Mouse (Mus musculus): ENCODE results near the gene Adam17. TPM values are rescaled to one million over a fixed set of nuclear protein-coding genes. Genes with fewer than 3 reads are reported as not detected.

Gene Adam17
- polyA plus RNA-seq, 1 experiment from 2014 or later: 34.4 TPM

DNA sequence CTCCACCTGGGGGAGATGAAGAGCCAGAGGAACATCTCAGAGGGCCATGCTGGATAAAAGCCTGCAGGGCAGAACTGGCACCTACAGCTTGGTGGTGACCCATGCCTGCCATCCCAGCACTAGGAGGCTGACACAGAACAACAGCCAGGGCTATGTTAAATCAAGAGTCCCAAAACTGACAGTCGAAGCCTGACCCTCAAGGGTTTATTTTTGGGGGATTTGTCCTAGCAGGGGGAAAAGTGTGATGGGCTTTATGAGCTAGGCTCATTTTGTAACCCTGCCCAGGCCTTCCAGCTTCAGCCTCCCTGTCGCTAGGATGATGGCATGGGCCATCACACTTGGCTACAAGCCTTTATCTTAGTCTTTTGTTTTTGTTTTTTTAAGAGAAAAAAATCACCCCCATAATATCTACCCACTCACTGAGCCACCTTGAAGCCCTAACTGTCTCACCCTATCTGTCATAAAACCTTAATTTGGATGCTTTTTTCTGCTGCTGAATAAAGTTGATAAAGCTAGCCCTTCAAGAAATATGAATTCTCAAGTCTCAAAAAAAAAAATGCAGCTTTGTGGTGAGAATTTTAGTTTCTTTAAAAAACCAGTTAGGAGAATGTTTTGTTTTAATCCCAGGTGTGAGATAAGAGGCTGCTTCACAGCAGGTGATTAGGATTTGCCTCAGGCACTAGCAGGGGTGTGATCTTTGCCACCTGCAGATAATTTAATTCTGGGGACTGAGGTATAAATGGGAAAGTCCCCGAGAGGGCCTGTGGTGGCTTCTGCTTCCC, 2.1 kb upstream of the Adam17 start:
- H3K9ac ChIP-seq (replicated peaks; ENCODE audit: low read depth): no peak overlapping the region
- TF ChIP-seq EP300 (IDR thresholded peaks at IDR 0.05): no peak
- no peak for TF ChIP-seq CTCF (IDR thresholded peaks at IDR 0.05)
- H3K4me3 ChIP-seq (ENCODE audit: low read depth, low read length): no peak overlapping the region
- DNase-seq (ENCODE audit: low spot score) (no peak), ATAC-seq (no peak)
- no peaks in the 10 kb centered on the region for H3K27me3 ChIP-seq (replicated peaks; ENCODE audit: insufficient read depth, low read length)
- no peak overlapping the region for H3K4me2 ChIP-seq (replicated peaks; ENCODE audit: low read depth, low read length)
- no peak overlapping the region for H3K27ac ChIP-seq (ENCODE audit: low read length)
- no peaks in the 10 kb centered on the region for H3K36me3 ChIP-seq (ENCODE audit: insufficient read depth, low read length)
- no peaks in the 10 kb centered on the region for H3K9me3 ChIP-seq (ENCODE audit: low read length)
- no peaks in the 10 kb centered on the region for H3K4me1 ChIP-seq (ENCODE audit: insufficient read depth, low read depth, low read length)
- 33% methylated on average over 3 of the region's 3 CpGs for WGBS

DNA sequence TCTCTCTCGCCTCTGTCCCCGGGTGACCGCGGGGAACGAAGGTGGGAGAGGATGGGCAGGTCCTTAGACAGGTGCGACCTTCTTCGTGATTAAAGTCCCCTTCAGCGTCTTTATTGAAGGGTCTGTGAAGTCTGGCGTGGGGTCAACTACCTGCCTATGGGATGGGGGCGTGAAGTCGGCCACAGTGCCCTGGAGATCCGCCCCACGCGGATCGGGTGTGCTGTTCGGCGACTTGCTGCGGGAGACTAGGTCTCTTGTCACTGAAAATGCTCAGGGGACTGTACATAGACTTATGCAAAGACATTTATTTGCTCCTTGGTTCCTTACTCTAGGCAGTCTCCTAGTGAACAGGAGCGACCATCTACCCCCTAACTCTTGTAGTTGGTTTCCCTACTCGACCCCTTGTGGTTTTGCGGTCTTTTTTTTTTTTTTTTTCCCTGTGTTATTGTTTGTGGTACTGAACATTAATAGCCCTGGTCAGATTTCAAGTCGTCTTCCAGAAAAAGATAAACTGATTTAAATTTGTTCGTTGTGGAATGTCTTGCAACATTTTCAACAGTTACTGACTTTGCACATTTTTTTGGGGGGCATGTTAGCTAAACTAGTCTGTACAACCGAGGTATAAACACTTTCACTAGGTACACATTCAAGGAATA, 516 bp upstream of the Adam17 start:
- TF ChIP-seq CTCF (IDR thresholded peaks at IDR 0.05): no peak
- TF ChIP-seq EP300 (IDR thresholded peaks at IDR 0.05): 0 out of 2 replicates have a peak, but pooled peaks have one; percentile 2
- Histone ChIP-seq H3K4me2 (replicated peaks; ENCODE audit: low read depth, low read length) (peak overlapping the region; percentile 68), H3K9ac (replicated peaks; ENCODE audit: low read depth) (peak overlapping the region; percentile 85), H3K4me1 (ENCODE audit: insufficient read depth, low read depth, low read length) (no peaks in the 10 kb centered on the region), H3K4me3 (ENCODE audit: low read depth, low read length) (peak overlapping the region; percentile 79), H3K27ac (ENCODE audit: low read length) (peak overlapping the region; percentile 95), H3K36me3 (ENCODE audit: insufficient read depth, low read length) (no peaks in the 10 kb centered on the region), H3K9me3 (ENCODE audit: low read length) (no peaks in the 10 kb centered on the region), H3K27me3 (replicated peaks; ENCODE audit: insufficient read depth, low read length) (no peaks in the 10 kb centered on the region)
- WGBS: 2% methylated on average over 23 of the region's 24 CpGs
- DNase-seq (ENCODE audit: low spot score): no peak
- peak; percentile 54 for ATAC-seq

DNA sequence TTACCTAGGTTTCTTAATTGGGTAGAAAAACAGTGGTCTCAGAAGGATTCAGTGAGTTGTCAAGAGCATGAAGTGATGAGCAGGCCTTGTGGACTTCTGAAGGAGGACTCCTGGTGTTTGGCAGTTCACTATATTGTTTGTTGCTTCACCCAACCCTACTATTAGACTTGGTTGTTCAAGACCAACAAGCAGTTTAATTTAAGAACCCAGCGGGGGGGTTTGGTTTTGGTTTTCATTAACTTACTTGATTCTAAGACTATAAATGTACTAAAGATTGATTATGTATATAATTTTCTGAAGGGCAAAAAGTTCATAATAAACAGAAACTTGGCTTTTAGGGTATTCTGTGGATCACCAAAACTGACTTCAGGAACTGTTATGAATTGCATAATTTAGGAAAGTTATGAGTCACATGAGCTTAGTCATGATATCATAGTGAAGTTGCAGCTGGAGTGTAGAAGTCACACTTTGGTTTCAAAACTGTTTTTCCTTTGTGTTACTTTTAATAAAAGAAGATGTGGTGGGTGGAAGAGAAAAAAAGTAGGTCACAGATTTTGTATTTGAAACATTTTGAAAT, 3.3 kb downstream of the Adam17 start:
- no peak overlapping the region for H3K9ac ChIP-seq (replicated peaks; ENCODE audit: low read depth)
- no peaks in the 10 kb centered on the region for H3K27me3 ChIP-seq (replicated peaks; ENCODE audit: insufficient read depth, low read length)
- no peak overlapping the region for H3K4me3 ChIP-seq (ENCODE audit: low read depth, low read length)
- no peak overlapping the region for H3K27ac ChIP-seq (ENCODE audit: low read length)
- no peaks in the 10 kb centered on the region for H3K9me3 ChIP-seq (ENCODE audit: low read length)
- TF ChIP-seq EP300 (IDR thresholded peaks at IDR 0.05): peak; percentile 61; the same call in 1 of the 2 replicates
- no peak for TF ChIP-seq CTCF (IDR thresholded peaks at IDR 0.05)
- no peaks in the 10 kb centered on the region for H3K36me3 ChIP-seq (ENCODE audit: insufficient read depth, low read length)
- ATAC-seq (no peak), DNase-seq (ENCODE audit: low spot score) (peak; percentile 81)
- 94% methylated on average over 1 of the region's 1 CpGs for WGBS
- H3K4me1 ChIP-seq (ENCODE audit: insufficient read depth, low read depth, low read length): no peaks in the 10 kb centered on the region
- no peak overlapping the region for H3K4me2 ChIP-seq (replicated peaks; ENCODE audit: low read depth, low read length)

DNA sequence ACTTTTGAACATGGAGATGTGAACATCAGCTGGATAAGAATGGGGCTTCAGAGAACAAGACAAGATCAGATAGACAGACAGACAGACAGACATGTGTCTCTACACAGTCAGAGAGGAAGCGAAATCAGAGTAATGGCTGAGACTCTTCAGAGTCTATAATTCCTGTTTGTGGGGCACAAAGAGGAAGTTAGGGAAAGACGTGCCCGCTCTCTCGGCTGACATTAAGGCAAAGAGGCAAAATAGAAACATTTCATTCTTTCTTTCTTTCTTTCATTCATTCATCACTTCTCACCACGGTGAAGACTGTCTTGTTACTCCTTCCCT, 4.4 kb downstream of the Adam17 start:
- H3K4me1 ChIP-seq (ENCODE audit: insufficient read depth, low read depth, low read length): no peaks in the 10 kb centered on the region
- ATAC-seq (no peak), DNase-seq (ENCODE audit: low spot score) (peak; percentile 24)
- H3K36me3 ChIP-seq (ENCODE audit: insufficient read depth, low read length): no peaks in the 10 kb centered on the region
- no peak for TF ChIP-seq EP300 (IDR thresholded peaks at IDR 0.05)
- no peak for TF ChIP-seq CTCF (IDR thresholded peaks at IDR 0.05)
- WGBS: 89% methylated on average over 5 of the region's 5 CpGs
- no peaks in the 10 kb centered on the region for H3K9me3 ChIP-seq (ENCODE audit: low read length)
- no peaks in the 10 kb centered on the region for H3K27me3 ChIP-seq (replicated peaks; ENCODE audit: insufficient read depth, low read length)
- H3K9ac ChIP-seq (replicated peaks; ENCODE audit: low read depth): no peak overlapping the region
- no peak overlapping the region for H3K4me2 ChIP-seq (replicated peaks; ENCODE audit: low read depth, low read length)
- no peak overlapping the region for H3K27ac ChIP-seq (ENCODE audit: low read length)
- no peak overlapping the region for H3K4me3 ChIP-seq (ENCODE audit: low read depth, low read length)

DNA sequence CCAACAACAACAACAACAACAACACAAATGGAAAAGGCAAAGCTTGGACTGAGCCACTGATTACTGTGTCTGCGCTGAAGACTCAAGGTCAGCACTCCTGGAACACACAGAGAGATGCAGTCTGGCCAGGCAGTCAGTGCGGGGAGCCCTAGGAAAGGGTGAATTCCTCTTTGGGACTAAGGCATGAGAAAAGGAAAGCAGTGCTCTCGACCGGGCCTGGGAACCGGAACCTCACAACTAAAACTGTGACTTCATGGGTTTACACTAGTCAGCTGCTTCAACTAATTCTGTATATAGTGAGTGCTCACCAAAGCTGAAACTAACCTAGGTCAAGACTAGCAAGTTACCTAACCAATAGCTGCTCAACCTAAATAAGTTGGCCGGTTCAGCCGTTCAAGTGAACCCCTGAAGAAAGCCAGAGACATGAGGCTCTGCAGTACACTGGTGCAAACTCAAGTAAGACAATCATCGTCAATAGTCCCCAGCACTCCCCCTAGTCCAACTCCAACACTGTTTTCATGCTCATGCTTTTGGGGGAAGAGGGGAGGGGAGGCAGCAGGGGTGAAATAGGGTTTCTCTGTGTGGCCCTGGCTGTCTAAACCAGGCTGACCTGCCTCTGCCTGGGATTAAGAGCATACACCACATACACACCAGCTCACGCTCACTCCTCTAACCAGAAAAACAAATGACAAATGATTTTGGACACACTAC, 4.9 kb downstream of the Adam17 start:
- Histone ChIP-seq H3K9ac (replicated peaks; ENCODE audit: low read depth) (no peak overlapping the region), H3K36me3 (ENCODE audit: insufficient read depth, low read length) (no peaks in the 10 kb centered on the region), H3K27ac (ENCODE audit: low read length) (no peak overlapping the region), H3K27me3 (replicated peaks; ENCODE audit: insufficient read depth, low read length) (no peaks in the 10 kb centered on the region), H3K4me2 (replicated peaks; ENCODE audit: low read depth, low read length) (no peak overlapping the region), H3K9me3 (ENCODE audit: low read length) (no peaks in the 10 kb centered on the region), H3K4me1 (ENCODE audit: insufficient read depth, low read depth, low read length) (no peaks in the 10 kb centered on the region), H3K4me3 (ENCODE audit: low read depth, low read length) (no peak overlapping the region)
- DNase-seq (ENCODE audit: low spot score): no peak
- no peak for ATAC-seq
- WGBS: 92% methylated on average over 9 of the region's 9 CpGs
- TF ChIP-seq CTCF (IDR thresholded peaks at IDR 0.05) (no peak), EP300 (IDR thresholded peaks at IDR 0.05) (no peak)
